Mouse (Mus musculus): Measurements from ENCODE around the gene Gfer.

DNA sequence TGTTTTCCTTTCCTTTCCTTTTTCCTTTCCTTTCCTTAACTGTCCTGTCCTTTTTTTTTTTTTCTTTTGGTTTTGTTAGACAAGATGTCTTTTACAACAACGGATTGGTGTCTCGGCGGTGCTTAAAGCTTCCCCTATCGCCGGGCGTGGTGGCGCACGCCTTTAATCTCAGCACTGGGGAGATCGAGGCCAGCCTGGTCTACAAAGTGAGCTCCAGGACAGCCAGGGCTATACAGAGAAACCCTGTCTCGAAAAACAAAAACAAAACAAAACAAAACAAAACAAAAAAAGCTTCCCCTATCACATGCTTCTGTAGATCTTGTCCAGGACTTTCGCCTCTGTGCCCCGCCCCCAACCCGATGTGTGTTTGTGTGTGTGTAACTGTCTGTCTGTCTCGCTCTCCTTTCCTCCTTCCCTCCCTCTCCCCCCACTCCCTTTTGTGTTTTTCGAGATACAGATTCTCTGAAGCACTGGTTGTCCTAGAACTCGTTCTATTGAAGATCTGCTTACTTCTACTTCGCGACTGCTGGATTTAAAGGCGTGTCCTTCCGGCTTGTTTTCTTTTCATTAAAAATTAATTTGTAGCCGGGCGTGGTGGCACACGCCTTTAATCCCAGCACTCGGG lies 12.0 kb upstream of the Gfer start:
- TF ChIP-seq CTCF (conservative IDR thresholded peaks at IDR 0.05; ENCODE audit: insufficient read depth, insufficient read length, low read depth, low read length) (no peak), POLR2A (IDR thresholded peaks at IDR 0.05; ENCODE audit: low read depth, low read length) (no peak)
